Mouse (Mus musculus): Measurements from ENCODE around the gene Fam57b.

The Fam57b gene

GRCm38 (mm10) chr7:126797411-126798126 lies at the start of gene Fam57b:
Gene Fam57b (plus strand): TSS chr7:126797668.
- 8% methylated on average over 21 of the region's 21 CpGs for WGBS

- WGBS, result 75% methylated on average over 7 of the region's 7 CpGs
These were observed 48.6 kb upstream of the Fam57b start for GRCm38 (mm10) chr7:126748824-126749223.

- 90% methylated on average over 17 of the region's 17 CpGs for WGBS
These were observed 47.7 kb upstream of the Fam57b start for GRCm38 (mm10) chr7:126749582-126750343.

GRCm38 (mm10) chr7:126754866-126755265 lies 42.6 kb upstream of the Fam57b start:
- 2% methylated on average over 9 of the region's 9 CpGs for WGBS

- WGBS, result 78% methylated on average over 7 of the region's 7 CpGs
These were observed 38.9 kb upstream of the Fam57b start for GRCm38 (mm10) chr7:126758539-126758938.

- WGBS, result 1% methylated on average over 32 of the region's 38 CpGs
These were observed 38.3 kb upstream of the Fam57b start, which contains the start of gene Mapk3 for GRCm38 (mm10) chr7:126759050-126759671. Gene Mapk3 (plus strand): TSS chr7:126759601.

GRCm38 (mm10) chr7:126759672-126760390 lies 37.6 kb upstream of the Fam57b start:
- WGBS, result 3% methylated on average over 24 of the region's 24 CpGs

GRCm38 (mm10) chr7:126760391-126760802 lies 37.1 kb upstream of the Fam57b start:
- 37% methylated on average over 3 of the region's 3 CpGs for WGBS

- WGBS, result 29% methylated on average over 4 of the region's 4 CpGs
These were observed 36.5 kb upstream of the Fam57b start for GRCm38 (mm10) chr7:126760956-126761355.

GRCm38 (mm10) chr7:126761529-126762067 lies 35.9 kb upstream of the Fam57b start:
- 48% methylated on average over 6 of the region's 6 CpGs for WGBS

- 39% methylated on average over 17 of the region's 17 CpGs for WGBS
These were observed 34.9 kb upstream of the Fam57b start for GRCm38 (mm10) chr7:126762471-126763008.

GRCm38 (mm10) chr7:126765540-126765939 lies 31.9 kb upstream of the Fam57b start:
- 66% methylated on average over 9 of the region's 9 CpGs for WGBS

GRCm38 (mm10) chr7:126766201-126766600 lies 31.3 kb upstream of the Fam57b start, which contains the start of gene Gdpd3:
Gene Gdpd3 (plus strand): TSS chr7:126766334.
- WGBS, result 87% methylated on average over 16 of the region's 16 CpGs

GRCm38 (mm10) chr7:126767001-126767400 lies 30.5 kb upstream of the Fam57b start:
- 96% methylated on average over 8 of the region's 8 CpGs for WGBS

GRCm38 (mm10) chr7:126770784-126771183 lies 26.7 kb upstream of the Fam57b start:
- WGBS, result 88% methylated on average over 12 of the region's 12 CpGs

- 83% methylated on average over 2 of the region's 2 CpGs for WGBS
These were observed 24.1 kb upstream of the Fam57b start for GRCm38 (mm10) chr7:126773351-126773750.

- WGBS, result 77% methylated on average over 2 of the region's 2 CpGs
These were observed 23.0 kb upstream of the Fam57b start for GRCm38 (mm10) chr7:126774463-126774862.

- 62% methylated on average over 10 of the region's 10 CpGs for WGBS
These were observed 22.1 kb upstream of the Fam57b start for GRCm38 (mm10) chr7:126775185-126775977.

GRCm38 (mm10) chr7:126775978-126776234 lies 21.6 kb upstream of the Fam57b start:
- 62% methylated on average over 3 of the region's 3 CpGs for WGBS

- under 1% methylated on average over 36 of the region's 37 CpGs for WGBS
These were observed 20.8 kb upstream of the Fam57b start, which contains the start of gene Ypel3 for GRCm38 (mm10) chr7:126776598-126777057. Gene Ypel3 (plus strand): TSS chr7:126776955.

All from cerebral cortex, adult 2 months (tissue).